32 mouse cellular contexts compared by ENCODE assay signal in the genomic region with DNA sequence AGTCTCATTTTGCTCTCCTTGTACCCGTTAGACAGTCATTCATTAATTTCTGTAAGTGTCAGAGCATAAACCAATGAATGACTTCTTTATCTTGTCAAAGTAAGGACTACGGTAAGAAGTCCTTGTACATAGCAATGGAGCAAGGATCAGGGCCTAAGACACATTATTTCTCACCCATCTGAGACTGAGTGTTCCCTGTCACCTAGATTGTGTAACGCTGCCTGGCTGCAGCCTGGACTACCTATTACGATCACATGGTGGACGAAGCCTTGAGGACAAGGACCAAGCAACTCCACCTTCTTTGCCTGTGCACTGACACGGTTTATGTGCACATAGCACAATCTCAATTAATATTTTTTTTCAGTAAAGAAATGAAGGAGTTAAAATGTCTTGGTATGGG. TPM values are rescaled to one million over a fixed set of nuclear protein-coding genes. Genes with fewer than 3 reads are reported as not detected.
"Had no signal": no experiment of that assay in that cellular context is flagged by ENCODE, and none has a peak within 500 bp of the region (broad histone marks: within the 10 kb centered on the region; RNA-seq: fewer than 3 reads in every experiment).

No protein-coding gene starts in this region.

- H3K27ac ChIP-seq: embryonic facial prominence, embryonic 10.5 days; embryonic facial prominence, embryonic 12.5 days; embryonic facial prominence, embryonic 13.5 days; embryonic facial prominence, embryonic 15.5 days; forebrain, embryonic 10.5 days; forebrain, embryonic 12.5 days; forebrain, embryonic 13.5 days; forebrain, embryonic 15.5 days; gastrocnemius, adult 2 months; heart, adult 2 months; heart, embryonic 10.5 days had no signal

- H3K36me3 ChIP-seq: embryonic facial prominence, embryonic 10.5 days; embryonic facial prominence, embryonic 12.5 days; embryonic facial prominence, embryonic 13.5 days; embryonic facial prominence, embryonic 15.5 days; forebrain, embryonic 10.5 days; forebrain, embryonic 12.5 days; forebrain, embryonic 15.5 days; heart, embryonic 10.5 days had no signal

- H3K4me3 ChIP-seq: embryonic facial prominence, embryonic 10.5 days; embryonic facial prominence, embryonic 12.5 days; embryonic facial prominence, embryonic 13.5 days; embryonic facial prominence, embryonic 15.5 days; erythroblast, embryonic 14.5 days; forebrain, embryonic 10.5 days; forebrain, embryonic 12.5 days; forebrain, embryonic 13.5 days; forebrain, embryonic 15.5 days; gastrocnemius, adult 2 months; heart, adult 2 months; heart, embryonic 10.5 days had no signal

- H3K9me3 ChIP-seq: embryonic facial prominence, embryonic 10.5 days; embryonic facial prominence, embryonic 12.5 days; embryonic facial prominence, embryonic 13.5 days; embryonic facial prominence, embryonic 15.5 days; forebrain, embryonic 10.5 days; forebrain, embryonic 12.5 days; forebrain, embryonic 13.5 days; forebrain, embryonic 15.5 days; heart, embryonic 10.5 days had no signal

- H3K4me2 ChIP-seq: embryonic facial prominence, embryonic 12.5 days; embryonic facial prominence, embryonic 13.5 days; embryonic facial prominence, embryonic 15.5 days; forebrain, embryonic 12.5 days; forebrain, embryonic 13.5 days; forebrain, embryonic 15.5 days had no signal

- H3K9ac ChIP-seq: embryonic facial prominence, embryonic 12.5 days; embryonic facial prominence, embryonic 13.5 days; embryonic facial prominence, embryonic 15.5 days; forebrain, embryonic 12.5 days; forebrain, embryonic 13.5 days; forebrain, embryonic 15.5 days; forebrain, postnatal 0 days had no signal

- H3K27me3 ChIP-seq: embryonic facial prominence, embryonic 12.5 days; embryonic facial prominence, embryonic 13.5 days; embryonic facial prominence, embryonic 15.5 days; forebrain, embryonic 15.5 days had no signal

- H3K4me1 ChIP-seq: embryonic facial prominence, embryonic 12.5 days; embryonic facial prominence, embryonic 13.5 days; embryonic facial prominence, embryonic 15.5 days; forebrain, embryonic 10.5 days; forebrain, embryonic 12.5 days; forebrain, embryonic 13.5 days; forebrain, embryonic 15.5 days had no signal

- DNase-seq: cerebellum, adult 18-20 months; cerebellum, adult 2 months; cerebellum, adult 8-10 months; cerebellum, adult 9-10 months; cerebellum, adult 9-11 months; cerebellum, postnatal 10 days; cerebellum, postnatal 14 days; cerebellum, postnatal 25 days; cerebellum, postnatal 36 days; embryo, embryonic 11 days; forebrain, postnatal 0 days; gastrocnemius, adult 2 months; gastrocnemius, postnatal 10 days; gastrocnemius, postnatal 14 days; gastrocnemius, postnatal 25 days; gastrocnemius, postnatal 36 days; heart, adult 18-20 months; heart, adult 2 months had no signal

- ATAC-seq: forebrain, embryonic 13.5 days; forebrain, embryonic 14.5 days; forebrain, embryonic 15.5 days; forebrain, embryonic 16.5 days; forebrain, postnatal 0 days had no signal

RNA-seq across cellular contexts. Expression of a gene that starts 28.3 kb away (rescaled TPM):
- total RNA-seq: common myeloid progenitor, adult 5-6 weeks; granulocyte monocyte progenitor cell, adult 5-6 weeks had no signal
- polyA plus RNA-seq: cerebellum, adult 2 months; erythroblast, embryonic 14.5 days; forebrain, embryonic 13.5 days; forebrain, embryonic 14.5 days had no signal
